Mouse (Mus musculus) limb, embryonic 10.5 days (tissue): Measurements from ENCODE around the gene Rptor. TPM values are rescaled to one million over a fixed set of nuclear protein-coding genes. Genes with fewer than 3 reads are reported as not detected.

ENCODE experiments used
- DNase-seq: peaks from one replicate; pipeline ENCODE4 v3.0.0-alpha.2; 2017; ENCODE audit warnings: low spot score
- H3K27ac ChIP-seq: fragments of 300-500 bp; sonication (generic); 2 replicates; pipeline ENCODE4 v1.5.1; 2016; ENCODE audit warnings: mild to moderate bottlenecking
- H3K27me3 ChIP-seq: fragments of 300-500 bp; sonication (generic); 2 replicates; pipeline ENCODE4 v1.6.1; 2016; ENCODE audit warnings: low read depth, mild to moderate bottlenecking; ENCODE audit not compliant: poor library complexity, severe bottlenecking
- H3K36me3 ChIP-seq: fragments of 300-500 bp; sonication (generic); 2 replicates; pipeline ENCODE4 v1.6.1; 2016; ENCODE audit warnings: mild to moderate bottlenecking, moderate library complexity
- H3K4me1 ChIP-seq: fragments of 300-500 bp; sonication (generic); 2 replicates; pipeline ENCODE4 v1.6.1; 2016
- H3K4me3 ChIP-seq: fragments of 300-500 bp; sonication (generic); 2 replicates; pipeline ENCODE4 v1.5.1; 2016; ENCODE audit warnings: mild to moderate bottlenecking, moderate library complexity
- H3K9me3 ChIP-seq: fragments of 300-500 bp; sonication (generic); replicated peaks from 2 replicates; pipeline ENCODE4 v1.6.1; 2016; ENCODE audit warnings: mild to moderate bottlenecking
- WGBS: fragments of 180-500 bp; shearing (Covaris S2); methylation state at CpG from one replicate; pipeline ENCODE4 v1.1.7; 2016; 5-methylcytosine and 5-hydroxymethylcytosine counted together
- polyA plus RNA-seq: library from polyadenylated mRNA; unstranded; fragments of >200 nt; fragmentation: Nextera tagmentation; extraction: Ambion mirVana; gene quantifications from 2 replicates; pipeline ENCODE4 v1.2.1, GENCODE M21; 2016

Rptor gene
- polyA plus RNA-seq, 1 experiment from 2014 or later = 17.9 TPM

- H3K4me3 ChIP-seq = no peak overlapping the region
- no peak overlapping the region for H3K27ac ChIP-seq
- H3K9me3 ChIP-seq = no peaks in the 10 kb centered on the region
- peaks cover 48% of the 10 kb centered on the region for H3K4me1 ChIP-seq
- no peaks in the 10 kb centered on the region for H3K36me3 ChIP-seq
- 77% methylated on average over 2 of the region's 2 CpGs for WGBS
- no peaks in the 10 kb centered on the region for H3K27me3 ChIP-seq
- DNase-seq = no peak
Measured at GRCm38 (mm10) chr11:119685910-119686659, 83.4 kb downstream of the Rptor start.

- H3K27ac ChIP-seq = no peak overlapping the region
- no peaks in the 10 kb centered on the region for H3K9me3 ChIP-seq
- 86% methylated on average over 3 of the region's 3 CpGs for WGBS
- no peak overlapping the region for H3K4me3 ChIP-seq
- H3K4me1 ChIP-seq = peaks cover 39% of the 10 kb centered on the region
- no peaks in the 10 kb centered on the region for H3K27me3 ChIP-seq
- peaks cover 5% of the 10 kb centered on the region; the same call in 1 of the 2 replicates for H3K36me3 ChIP-seq
- DNase-seq = no peak
Measured at GRCm38 (mm10) chr11:119687316-119687715, 84.6 kb downstream of the Rptor start.

- Histone ChIP-seq H3K4me1 (peaks cover 38% of the 10 kb centered on the region), H3K4me3 (no peak overlapping the region), H3K27ac (no peak overlapping the region), H3K36me3 (peaks cover 5% of the 10 kb centered on the region; the same call in 1 of the 2 replicates), H3K9me3 (no peaks in the 10 kb centered on the region), H3K27me3 (no peaks in the 10 kb centered on the region)
- no peak for DNase-seq
Measured at GRCm38 (mm10) chr11:119687966-119688365, 85.3 kb downstream of the Rptor start.

- 89% methylated on average over 3 of the region's 3 CpGs for WGBS
- H3K9me3 ChIP-seq = no peaks in the 10 kb centered on the region
- peaks cover 5% of the 10 kb centered on the region; the same call in 1 of the 2 replicates for H3K36me3 ChIP-seq
- H3K4me3 ChIP-seq = no peak overlapping the region
- H3K27ac ChIP-seq = no peak overlapping the region
- DNase-seq = no peak
- H3K4me1 ChIP-seq = peaks cover 44% of the 10 kb centered on the region
- no peaks in the 10 kb centered on the region for H3K27me3 ChIP-seq
Measured at GRCm38 (mm10) chr11:119689936-119690335, 87.2 kb downstream of the Rptor start.

GRCm38 (mm10) chr11:119692196-119692910 lies 89.6 kb downstream of the Rptor start:
- Histone ChIP-seq H3K4me3 (no peak overlapping the region), H3K27me3 (no peaks in the 10 kb centered on the region), H3K4me1 (peaks cover 35% of the 10 kb centered on the region), H3K36me3 (peaks cover 5% of the 10 kb centered on the region; the same call in 1 of the 2 replicates), H3K9me3 (no peaks in the 10 kb centered on the region), H3K27ac (no peak overlapping the region)
- 89% methylated on average over 6 of the region's 6 CpGs for WGBS
- DNase-seq = no peak

- peaks cover 35% of the 10 kb centered on the region for H3K4me1 ChIP-seq
- whole genome bisulfite sequencing = 64% methylated on average over 1 of the region's 1 CpGs
Measured at GRCm38 (mm10) chr11:119692911-119693261, 90.2 kb downstream of the Rptor start.

GRCm38 (mm10) chr11:119694146-119694860 lies 91.6 kb downstream of the Rptor start:
- 86% methylated on average over 10 of the region's 10 CpGs for WGBS

More at GRCm38 (mm10) chr11:119692911-119693261, 90.2 kb downstream of the Rptor start:
- no peak for DNase-seq
- no peaks in the 10 kb centered on the region for H3K9me3 ChIP-seq
- H3K4me3 ChIP-seq = no peak overlapping the region
- peaks cover 5% of the 10 kb centered on the region; the same call in 1 of the 2 replicates for H3K36me3 ChIP-seq
- no peak overlapping the region for H3K27ac ChIP-seq
- H3K27me3 ChIP-seq = no peaks in the 10 kb centered on the region

GRCm38 (mm10) chr11:119696401-119696800 lies 93.7 kb downstream of the Rptor start:
- Histone ChIP-seq H3K27ac (no peak overlapping the region), H3K4me1 (peaks cover 22% of the 10 kb centered on the region), H3K4me3 (no peak overlapping the region), H3K9me3 (no peaks in the 10 kb centered on the region), H3K27me3 (no peaks in the 10 kb centered on the region), H3K36me3 (peaks cover 5% of the 10 kb centered on the region; the same call in 1 of the 2 replicates)
- WGBS = 93% methylated on average over 2 of the region's 2 CpGs
- DNase-seq = no peak

More at GRCm38 (mm10) chr11:119694146-119694860, 91.6 kb downstream of the Rptor start:
- Histone ChIP-seq H3K4me1 (peaks cover 35% of the 10 kb centered on the region), H3K27ac (no peak overlapping the region), H3K36me3 (peaks cover 5% of the 10 kb centered on the region; the same call in 1 of the 2 replicates), H3K4me3 (no peak overlapping the region), H3K27me3 (no peaks in the 10 kb centered on the region), H3K9me3 (no peaks in the 10 kb centered on the region)
- no peak for DNase-seq

- no peak overlapping the region for H3K27ac ChIP-seq
- no peaks in the 10 kb centered on the region for H3K27me3 ChIP-seq
- H3K4me1 ChIP-seq = no peaks in the 10 kb centered on the region
- H3K36me3 ChIP-seq = no peaks in the 10 kb centered on the region
- no peak overlapping the region for H3K4me3 ChIP-seq
- WGBS = 88% methylated on average over 4 of the region's 6 CpGs
- no peaks in the 10 kb centered on the region for H3K9me3 ChIP-seq
- DNase-seq = no peak
Measured at GRCm38 (mm10) chr11:119705381-119706066, 102.8 kb downstream of the Rptor start.

GRCm38 (mm10) chr11:119707259-119707658 lies 104.6 kb downstream of the Rptor start:
- Histone ChIP-seq H3K4me1 (no peaks in the 10 kb centered on the region), H3K4me3 (no peak overlapping the region), H3K27ac (no peak overlapping the region), H3K36me3 (no peaks in the 10 kb centered on the region), H3K27me3 (no peaks in the 10 kb centered on the region), H3K9me3 (no peaks in the 10 kb centered on the region)
- DNase-seq = no peak
- WGBS = 94% methylated on average over 1 of the region's 1 CpGs

GRCm38 (mm10) chr11:119709239-119709638 lies 106.5 kb downstream of the Rptor start:
- peaks cover 3% of the 10 kb centered on the region for H3K4me1 ChIP-seq
- no peak for DNase-seq
- 84% methylated on average over 4 of the region's 4 CpGs for WGBS
- H3K27me3 ChIP-seq = no peaks in the 10 kb centered on the region
- H3K27ac ChIP-seq = peak overlapping the region; percentile 7; the same call in 1 of the 2 replicates
- H3K9me3 ChIP-seq = no peaks in the 10 kb centered on the region
- no peaks in the 10 kb centered on the region for H3K36me3 ChIP-seq
- H3K4me3 ChIP-seq = no peak overlapping the region

- H3K36me3 ChIP-seq = no peaks in the 10 kb centered on the region
- DNase-seq = no peak
- H3K9me3 ChIP-seq = no peaks in the 10 kb centered on the region
- no peak overlapping the region for H3K27ac ChIP-seq
- H3K27me3 ChIP-seq = no peaks in the 10 kb centered on the region
- peaks cover 14% of the 10 kb centered on the region for H3K4me1 ChIP-seq
- 87% methylated on average over 3 of the region's 3 CpGs for WGBS
- no peak overlapping the region for H3K4me3 ChIP-seq
Measured at GRCm38 (mm10) chr11:119710338-119710737, 107.6 kb downstream of the Rptor start.
